Mouse (Mus musculus): Measurements from ENCODE around the gene Rapgef2.

Gene Rapgef2

GRCm38 (mm10) chr3:79272939-79273338, 13.4 kb downstream of the Rapgef2 start:
- Histone ChIP-seq H3K4me3 (replicated peaks; ENCODE audit: low read length) (no peak overlapping the region), H3K9me3 (ENCODE audit: low read length) (no peaks in the 10 kb centered on the region), H3K27me3 (ENCODE audit: insufficient read depth, low read length) (no peaks in the 10 kb centered on the region), H3K4me1 (replicated peaks; ENCODE audit: low read depth, low read length) (no peaks in the 10 kb centered on the region), H3K36me3 (ENCODE audit: insufficient read depth, low read length) (no peaks in the 10 kb centered on the region)
- TF ChIP-seq POU5F1 (IDR thresholded peaks at IDR 0.05; ENCODE audit: borderline replicate concordance, low read length): no peak
- no peak for TF ChIP-seq NANOG (IDR thresholded peaks at IDR 0.05; ENCODE audit: borderline replicate concordance, low read length)
- no peak for TF ChIP-seq CTCF (conservative IDR thresholded peaks at IDR 0.05; ENCODE audit: low read length)

GRCm38 (mm10) chr3:79270980-79271555, 15.2 kb downstream of the Rapgef2 start:
- H3K4me1 ChIP-seq (replicated peaks; ENCODE audit: low read depth, low read length): no peaks in the 10 kb centered on the region
- H3K9me3 ChIP-seq (ENCODE audit: low read length): no peaks in the 10 kb centered on the region
- no peaks in the 10 kb centered on the region for H3K36me3 ChIP-seq (ENCODE audit: insufficient read depth, low read length)
- TF ChIP-seq NANOG (IDR thresholded peaks at IDR 0.05; ENCODE audit: borderline replicate concordance, low read length) (no peak), POU5F1 (IDR thresholded peaks at IDR 0.05; ENCODE audit: borderline replicate concordance, low read length) (no peak), CTCF (conservative IDR thresholded peaks at IDR 0.05; ENCODE audit: low read length) (no peak)
- no peak overlapping the region for H3K4me3 ChIP-seq (replicated peaks; ENCODE audit: low read length)
- no peaks in the 10 kb centered on the region for H3K27me3 ChIP-seq (ENCODE audit: insufficient read depth, low read length)

GRCm38 (mm10) chr3:79269872-79270271, 16.4 kb downstream of the Rapgef2 start:
- Histone ChIP-seq H3K9me3 (ENCODE audit: low read length) (no peaks in the 10 kb centered on the region), H3K27me3 (ENCODE audit: insufficient read depth, low read length) (no peaks in the 10 kb centered on the region), H3K36me3 (ENCODE audit: insufficient read depth, low read length) (no peaks in the 10 kb centered on the region), H3K4me1 (replicated peaks; ENCODE audit: low read depth, low read length) (no peaks in the 10 kb centered on the region), H3K4me3 (replicated peaks; ENCODE audit: low read length) (no peak overlapping the region)
- no peak for TF ChIP-seq NANOG (IDR thresholded peaks at IDR 0.05; ENCODE audit: borderline replicate concordance, low read length)
- no peak for TF ChIP-seq CTCF (conservative IDR thresholded peaks at IDR 0.05; ENCODE audit: low read length)
- TF ChIP-seq POU5F1 (IDR thresholded peaks at IDR 0.05; ENCODE audit: borderline replicate concordance, low read length): no peak

- no peaks in the 10 kb centered on the region for H3K36me3 ChIP-seq (ENCODE audit: insufficient read depth, low read length)
- no peak overlapping the region for H3K4me3 ChIP-seq (replicated peaks; ENCODE audit: low read length)
- no peaks in the 10 kb centered on the region for H3K27me3 ChIP-seq (ENCODE audit: insufficient read depth, low read length)
- no peaks in the 10 kb centered on the region for H3K9me3 ChIP-seq (ENCODE audit: low read length)
- TF ChIP-seq POU5F1 (IDR thresholded peaks at IDR 0.05; ENCODE audit: borderline replicate concordance, low read length): no peak
- TF ChIP-seq NANOG (IDR thresholded peaks at IDR 0.05; ENCODE audit: borderline replicate concordance, low read length): no peak
- TF ChIP-seq CTCF (conservative IDR thresholded peaks at IDR 0.05; ENCODE audit: low read length): no peak
- peaks cover 3% of the 10 kb centered on the region for H3K4me1 ChIP-seq (replicated peaks; ENCODE audit: low read depth, low read length)
These were observed 19.3 kb downstream of the Rapgef2 start for GRCm38 (mm10) chr3:79266976-79267375.

- no peaks in the 10 kb centered on the region for H3K36me3 ChIP-seq (ENCODE audit: insufficient read depth, low read length)
- H3K4me1 ChIP-seq (replicated peaks; ENCODE audit: low read depth, low read length): peaks cover 6% of the 10 kb centered on the region
- no peaks in the 10 kb centered on the region for H3K9me3 ChIP-seq (ENCODE audit: low read length)
- H3K4me3 ChIP-seq (replicated peaks; ENCODE audit: low read length): no peak overlapping the region
- TF ChIP-seq NANOG (IDR thresholded peaks at IDR 0.05; ENCODE audit: borderline replicate concordance, low read length) (no peak), POU5F1 (IDR thresholded peaks at IDR 0.05; ENCODE audit: borderline replicate concordance, low read length) (no peak), CTCF (conservative IDR thresholded peaks at IDR 0.05; ENCODE audit: low read length) (no peak)
- no peaks in the 10 kb centered on the region for H3K27me3 ChIP-seq (ENCODE audit: insufficient read depth, low read length)
These were observed 24.5 kb downstream of the Rapgef2 start for GRCm38 (mm10) chr3:79261816-79262316.

GRCm38 (mm10) chr3:79254023-79254422, 32.3 kb downstream of the Rapgef2 start:
- Histone ChIP-seq H3K36me3 (ENCODE audit: insufficient read depth, low read length) (no peaks in the 10 kb centered on the region), H3K4me1 (replicated peaks; ENCODE audit: low read depth, low read length) (peaks cover 20% of the 10 kb centered on the region), H3K9me3 (ENCODE audit: low read length) (no peaks in the 10 kb centered on the region), H3K27me3 (ENCODE audit: insufficient read depth, low read length) (no peaks in the 10 kb centered on the region), H3K4me3 (replicated peaks; ENCODE audit: low read length) (no peak overlapping the region)
- TF ChIP-seq CTCF (conservative IDR thresholded peaks at IDR 0.05; ENCODE audit: low read length) (no peak), NANOG (IDR thresholded peaks at IDR 0.05; ENCODE audit: borderline replicate concordance, low read length) (no peak), POU5F1 (IDR thresholded peaks at IDR 0.05; ENCODE audit: borderline replicate concordance, low read length) (no peak)

GRCm38 (mm10) chr3:79253416-79253815, 32.9 kb downstream of the Rapgef2 start:
- TF ChIP-seq NANOG (IDR thresholded peaks at IDR 0.05; ENCODE audit: borderline replicate concordance, low read length) (no peak), CTCF (conservative IDR thresholded peaks at IDR 0.05; ENCODE audit: low read length) (no peak), POU5F1 (IDR thresholded peaks at IDR 0.05; ENCODE audit: borderline replicate concordance, low read length) (no peak)
- Histone ChIP-seq H3K4me3 (replicated peaks; ENCODE audit: low read length) (no peak overlapping the region), H3K4me1 (replicated peaks; ENCODE audit: low read depth, low read length) (peaks cover 20% of the 10 kb centered on the region), H3K27me3 (ENCODE audit: insufficient read depth, low read length) (no peaks in the 10 kb centered on the region), H3K36me3 (ENCODE audit: insufficient read depth, low read length) (no peaks in the 10 kb centered on the region), H3K9me3 (ENCODE audit: low read length) (no peaks in the 10 kb centered on the region)

- Histone ChIP-seq H3K4me3 (replicated peaks; ENCODE audit: low read length) (no peak overlapping the region), H3K36me3 (ENCODE audit: insufficient read depth, low read length) (no peaks in the 10 kb centered on the region), H3K4me1 (replicated peaks; ENCODE audit: low read depth, low read length) (peaks cover 24% of the 10 kb centered on the region), H3K9me3 (ENCODE audit: low read length) (no peaks in the 10 kb centered on the region), H3K27me3 (ENCODE audit: insufficient read depth, low read length) (no peaks in the 10 kb centered on the region)
- TF ChIP-seq POU5F1 (IDR thresholded peaks at IDR 0.05; ENCODE audit: borderline replicate concordance, low read length) (no peak), NANOG (IDR thresholded peaks at IDR 0.05; ENCODE audit: borderline replicate concordance, low read length) (no peak), CTCF (conservative IDR thresholded peaks at IDR 0.05; ENCODE audit: low read length) (no peak)
These were observed 33.4 kb downstream of the Rapgef2 start for GRCm38 (mm10) chr3:79252921-79253394.

- H3K36me3 ChIP-seq (ENCODE audit: insufficient read depth, low read length): no peaks in the 10 kb centered on the region
- H3K4me3 ChIP-seq (replicated peaks; ENCODE audit: low read length): no peak overlapping the region
- no peaks in the 10 kb centered on the region for H3K9me3 ChIP-seq (ENCODE audit: low read length)
- H3K27me3 ChIP-seq (ENCODE audit: insufficient read depth, low read length): no peaks in the 10 kb centered on the region
- H3K4me1 ChIP-seq (replicated peaks; ENCODE audit: low read depth, low read length): peaks cover 36% of the 10 kb centered on the region
- TF ChIP-seq NANOG (IDR thresholded peaks at IDR 0.05; ENCODE audit: borderline replicate concordance, low read length) (no peak), CTCF (conservative IDR thresholded peaks at IDR 0.05; ENCODE audit: low read length) (no peak), POU5F1 (IDR thresholded peaks at IDR 0.05; ENCODE audit: borderline replicate concordance, low read length) (no peak)
These were observed 36.4 kb downstream of the Rapgef2 start for GRCm38 (mm10) chr3:79249955-79250354.

Measured in E14TG2a.4 (cell line).